Mouse (Mus musculus) NIH3T3 (cell line): ENCODE results near the gene Bex4.

ENCODE experiments used
- DNase-seq: peaks from one replicate; pipeline ENCODE4 v3.0.0-alpha.2; 2012; ENCODE audit warnings: low read depth

Bex4 gene

DNA sequence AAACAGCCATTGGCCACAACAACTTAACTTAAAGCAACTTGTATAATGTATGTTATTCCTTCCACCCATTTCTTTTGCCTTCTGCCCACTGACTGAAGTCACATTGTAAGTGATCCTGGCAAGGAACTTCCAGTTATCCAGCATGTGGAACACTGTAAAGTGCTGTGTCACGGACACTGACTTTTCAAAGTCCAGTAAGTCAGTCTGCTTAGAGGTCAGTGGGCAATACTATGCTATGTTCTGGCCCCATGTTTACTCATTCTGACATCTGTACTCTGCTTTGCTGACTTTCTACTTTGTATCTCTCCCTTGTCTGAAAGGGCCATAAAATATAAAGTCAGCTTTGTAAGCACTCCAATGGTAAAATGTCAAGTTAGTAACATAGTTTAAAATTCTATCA is 44.3 kb downstream of the Bex4 start:
- DNase-seq: no peak
